Mouse (Mus musculus): Measurements from ENCODE around the gene Adora2b. TPM values are rescaled to one million over a fixed set of nuclear protein-coding genes. Genes with fewer than 3 reads are reported as not detected.

The Adora2b gene
- 2.9 and 3.1 TPM in 2 replicates for polyA plus RNA-seq (2015; fragmentation: Nextera tagmentation; extraction: Ambion mirVana)

- peak; percentile 95 for ATAC-seq
- peaks cover 41% of the 10 kb centered on the region for H3K27me3 ChIP-seq
- under 1% methylated on average over 68 of the region's 69 CpGs for WGBS
Observed at GRCm38 (mm10) chr11:62248401-62249244, at the start of gene Adora2b. Adora2b (plus strand) TSS chr11:62248984.

GRCm38 (mm10) chr11:62200901-62201512, 47.8 kb upstream of the Adora2b start:
- Histone ChIP-seq H3K9me3 (no peaks in the 10 kb centered on the region), H3K4me3 (replicated peaks) (no peak overlapping the region), H3K9ac (replicated peaks) (no peak overlapping the region), H3K27me3 (no peaks in the 10 kb centered on the region), H3K36me3 (no peaks in the 10 kb centered on the region), H3K4me2 (replicated peaks) (no peak overlapping the region), H3K4me1 (replicated peaks) (no peaks in the 10 kb centered on the region), H3K27ac (no peak overlapping the region)
- WGBS: 87% methylated on average over 5 of the region's 5 CpGs
- ATAC-seq: no peak

More at GRCm38 (mm10) chr11:62248401-62249244, at the start of gene Adora2b:
- peak within 1 kb of the TSS; percentile 97 for H3K4me2 ChIP-seq (replicated peaks)
- no peaks in the 10 kb centered on the region for H3K9me3 ChIP-seq
- no peak within 1 kb of the TSS for H3K27ac ChIP-seq
- no peaks in the 10 kb centered on the region for H3K36me3 ChIP-seq
- H3K4me3 ChIP-seq (replicated peaks): peak within 1 kb of the TSS; percentile 67
- H3K4me1 ChIP-seq (replicated peaks): peaks cover 14% of the 10 kb centered on the region
- H3K9ac ChIP-seq (replicated peaks): peak within 1 kb of the TSS; percentile 63

- Histone ChIP-seq H3K4me1 (replicated peaks) (no peaks in the 10 kb centered on the region), H3K9ac (replicated peaks) (no peak overlapping the region), H3K27me3 (no peaks in the 10 kb centered on the region), H3K4me3 (replicated peaks) (no peak overlapping the region), H3K4me2 (replicated peaks) (no peak overlapping the region), H3K27ac (no peak overlapping the region), H3K36me3 (0 out of 2 replicates have a peak, but pooled peaks cover 4% of the 10 kb centered on the region), H3K9me3 (no peaks in the 10 kb centered on the region)
- 100% methylated on average over 1 of the region's 1 CpGs for WGBS
- no peak for ATAC-seq
Observed at GRCm38 (mm10) chr11:62202645-62203044, 46.1 kb upstream of the Adora2b start.

GRCm38 (mm10) chr11:62209111-62209510, 39.7 kb upstream of the Adora2b start:
- H3K9me3 ChIP-seq: no peaks in the 10 kb centered on the region
- WGBS: 44% methylated on average over 2 of the region's 2 CpGs
- H3K27me3 ChIP-seq: no peaks in the 10 kb centered on the region
- H3K36me3 ChIP-seq: peaks cover 17% of the 10 kb centered on the region; the same call in 1 of the 2 replicates
- no peak for ATAC-seq
- H3K9ac ChIP-seq (replicated peaks): no peak overlapping the region
- H3K4me2 ChIP-seq (replicated peaks): no peak overlapping the region
- H3K27ac ChIP-seq: no peak overlapping the region
- H3K4me3 ChIP-seq (replicated peaks): no peak overlapping the region
- H3K4me1 ChIP-seq (replicated peaks): no peaks in the 10 kb centered on the region

GRCm38 (mm10) chr11:62209891-62210290, 38.9 kb upstream of the Adora2b start:
- H3K4me1 ChIP-seq (replicated peaks): no peaks in the 10 kb centered on the region
- WGBS: 79% methylated on average over 4 of the region's 4 CpGs
- H3K4me2 ChIP-seq (replicated peaks): no peak overlapping the region
- H3K9ac ChIP-seq (replicated peaks): no peak overlapping the region
- no peak overlapping the region for H3K4me3 ChIP-seq (replicated peaks)
- no peak for ATAC-seq
- no peaks in the 10 kb centered on the region for H3K27me3 ChIP-seq
- H3K36me3 ChIP-seq: peaks cover 17% of the 10 kb centered on the region; the same call in 1 of the 2 replicates
- no peaks in the 10 kb centered on the region for H3K9me3 ChIP-seq
- no peak overlapping the region for H3K27ac ChIP-seq

- Histone ChIP-seq H3K36me3 (peaks cover 8% of the 10 kb centered on the region; the same call in 1 of the 2 replicates), H3K27me3 (no peaks in the 10 kb centered on the region), H3K27ac (no peak overlapping the region), H3K4me3 (replicated peaks) (no peak overlapping the region), H3K4me2 (replicated peaks) (no peak overlapping the region), H3K9ac (replicated peaks) (no peak overlapping the region), H3K9me3 (no peaks in the 10 kb centered on the region), H3K4me1 (replicated peaks) (peaks cover 5% of the 10 kb centered on the region; the same call in 1 of the 2 replicates)
- WGBS: 94% methylated on average over 12 of the region's 12 CpGs
- ATAC-seq: no peak
Observed at GRCm38 (mm10) chr11:62213384-62213989, 35.3 kb upstream of the Adora2b start.

- H3K9me3 ChIP-seq: no peaks in the 10 kb centered on the region
- no peak overlapping the region for H3K4me2 ChIP-seq (replicated peaks)
- H3K4me3 ChIP-seq (replicated peaks): no peak overlapping the region
- peaks cover 8% of the 10 kb centered on the region; the same call in 1 of the 2 replicates for H3K36me3 ChIP-seq
- H3K4me1 ChIP-seq (replicated peaks): peaks cover 5% of the 10 kb centered on the region; the same call in 1 of the 2 replicates
- ATAC-seq: no peak
- no peaks in the 10 kb centered on the region for H3K27me3 ChIP-seq
- H3K9ac ChIP-seq (replicated peaks): no peak overlapping the region
- 69% methylated on average over 2 of the region's 2 CpGs for WGBS
- H3K27ac ChIP-seq: no peak overlapping the region
Observed at GRCm38 (mm10) chr11:62215107-62215506, 33.7 kb upstream of the Adora2b start.

- no peaks in the 10 kb centered on the region for H3K27me3 ChIP-seq
- no peak overlapping the region for H3K9ac ChIP-seq (replicated peaks)
- no peak overlapping the region for H3K4me3 ChIP-seq (replicated peaks)
- no peaks in the 10 kb centered on the region for H3K9me3 ChIP-seq
- H3K27ac ChIP-seq: no peak overlapping the region
- peaks cover 2% of the 10 kb centered on the region; the same call in 1 of the 2 replicates for H3K36me3 ChIP-seq
- peaks cover 5% of the 10 kb centered on the region; the same call in 1 of the 2 replicates for H3K4me1 ChIP-seq (replicated peaks)
- WGBS: 68% methylated on average over 6 of the region's 6 CpGs
- no peak overlapping the region for H3K4me2 ChIP-seq (replicated peaks)
- ATAC-seq: no peak
Observed at GRCm38 (mm10) chr11:62217751-62218150, 31.0 kb upstream of the Adora2b start.

- Histone ChIP-seq H3K4me3 (replicated peaks) (no peak overlapping the region), H3K27me3 (no peaks in the 10 kb centered on the region), H3K4me2 (replicated peaks) (no peak overlapping the region), H3K4me1 (replicated peaks) (peaks cover 5% of the 10 kb centered on the region; the same call in 1 of the 2 replicates), H3K27ac (no peak overlapping the region), H3K9me3 (no peaks in the 10 kb centered on the region), H3K9ac (replicated peaks) (no peak overlapping the region), H3K36me3 (no peaks in the 10 kb centered on the region; the same call in 1 of the 2 replicates)
- no peak for ATAC-seq
- WGBS: 86% methylated on average over 7 of the region's 7 CpGs
Observed at GRCm38 (mm10) chr11:62220756-62221510, 27.9 kb upstream of the Adora2b start.

- no peak overlapping the region for H3K4me2 ChIP-seq (replicated peaks)
- no peaks in the 10 kb centered on the region; the same call in 1 of the 2 replicates for H3K36me3 ChIP-seq
- no peak overlapping the region for H3K4me3 ChIP-seq (replicated peaks)
- H3K9ac ChIP-seq (replicated peaks): no peak overlapping the region
- no peak for ATAC-seq
- no peaks in the 10 kb centered on the region for H3K27me3 ChIP-seq
- no peaks in the 10 kb centered on the region for H3K9me3 ChIP-seq
- no peak overlapping the region for H3K27ac ChIP-seq
- H3K4me1 ChIP-seq (replicated peaks): no peaks in the 10 kb centered on the region
- WGBS: 92% methylated on average over 5 of the region's 5 CpGs
Observed at GRCm38 (mm10) chr11:62223416-62223815, 25.4 kb upstream of the Adora2b start.

- Histone ChIP-seq H3K9ac (replicated peaks) (no peak overlapping the region), H3K27ac (no peak overlapping the region), H3K27me3 (no peaks in the 10 kb centered on the region), H3K4me1 (replicated peaks) (no peaks in the 10 kb centered on the region), H3K4me2 (replicated peaks) (no peak overlapping the region), H3K4me3 (replicated peaks) (no peak overlapping the region), H3K9me3 (no peaks in the 10 kb centered on the region), H3K36me3 (no peaks in the 10 kb centered on the region; the same call in 1 of the 2 replicates)
- WGBS: 98% methylated on average over 7 of the region's 7 CpGs
- ATAC-seq: no peak
Observed at GRCm38 (mm10) chr11:62223962-62224361, 24.8 kb upstream of the Adora2b start.
